Mouse (Mus musculus): ENCODE results near the gene Fancc.
"Not testable (repeated sequence)": the region's sequence is repeated elsewhere in the genome, so short reads cannot be mapped to it uniquely, and the experiment has no call there.

Fancc gene

DNA sequence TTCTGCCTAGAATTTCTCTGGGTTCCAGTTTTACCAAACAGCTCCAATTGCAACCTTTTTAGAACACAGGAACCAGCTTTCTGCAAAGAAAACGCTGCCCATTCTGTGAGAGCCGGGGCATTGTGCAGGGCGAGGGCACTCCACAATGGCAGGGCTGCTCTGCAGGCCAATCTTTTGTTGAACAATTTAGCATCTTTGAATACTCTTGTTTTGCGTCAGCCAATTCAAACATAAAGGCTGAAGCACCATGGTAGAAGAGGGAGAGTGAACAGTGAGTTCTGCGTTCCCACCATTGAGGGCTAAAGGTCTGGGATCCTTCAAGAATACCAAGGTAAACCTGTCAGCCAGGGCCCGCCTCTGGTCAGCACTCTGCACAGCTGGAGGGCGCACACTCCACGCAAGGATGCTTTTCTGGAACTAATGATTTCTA lies 17.9 kb upstream of the Fancc start:
- no peak for DNase-seq

DNA sequence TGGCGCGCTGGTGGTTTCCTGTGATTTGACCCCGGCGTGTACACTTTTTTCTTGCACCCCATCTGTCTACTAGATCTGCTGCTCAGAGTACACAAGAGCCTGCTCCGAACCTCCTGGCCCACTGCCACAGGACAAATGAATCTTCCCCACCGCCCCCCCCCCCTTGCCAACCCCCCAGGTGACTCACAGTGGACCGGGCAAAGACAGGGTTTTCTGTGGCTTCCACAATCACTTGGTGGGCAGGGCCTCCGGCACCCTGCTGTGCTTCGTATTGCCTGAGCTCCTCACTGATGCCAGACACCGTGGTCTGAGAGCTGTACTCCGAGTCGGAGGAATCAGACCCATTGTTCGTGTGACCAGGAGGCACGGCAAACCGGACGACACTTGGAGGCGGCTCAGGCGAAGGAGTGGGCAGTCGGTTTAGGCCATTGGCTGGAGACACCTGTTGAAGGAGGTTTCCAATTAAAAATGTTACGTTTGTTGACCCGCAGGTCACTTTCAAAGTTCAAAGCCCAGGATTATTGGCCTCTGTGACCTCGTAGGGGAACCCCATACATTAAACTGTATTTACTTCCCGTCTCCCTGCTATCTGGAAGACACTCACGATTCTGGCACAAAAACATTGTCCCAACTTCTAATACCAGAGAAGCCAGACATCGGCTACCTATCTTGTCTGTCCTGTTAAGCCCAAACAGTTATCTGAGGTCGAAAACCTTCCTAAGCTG lies 16.5 kb upstream of the Fancc start:
- DNase-seq = no peak

GRCm38 (mm10) chr13:63512411-63512810 lies 15.3 kb upstream of the Fancc start:
- DNase-seq = no peak

DNA sequence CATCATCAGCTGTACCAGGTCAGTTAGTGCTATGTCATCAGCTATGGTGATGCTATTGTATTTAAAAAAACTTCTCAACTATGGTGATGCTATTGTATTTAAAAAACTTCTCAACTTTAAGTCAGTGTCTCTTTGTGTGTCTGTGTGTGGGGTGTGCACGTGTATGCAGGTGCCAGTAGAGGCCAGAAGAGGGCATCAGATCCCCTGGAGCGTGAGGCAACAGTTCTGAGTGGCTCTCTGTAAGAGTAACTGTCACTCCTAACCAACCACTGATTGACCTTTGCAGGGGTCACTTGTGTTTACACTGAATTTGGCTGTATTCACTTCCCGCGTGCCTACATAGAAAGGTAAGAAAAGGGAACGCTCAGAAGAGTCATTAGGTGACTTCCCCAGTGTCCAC lies 10.7 kb upstream of the Fancc start:
- no peak for DNase-seq

GRCm38 (mm10) chr13:63507001-63507556 lies 10.0 kb upstream of the Fancc start:
- no peak for DNase-seq

GRCm38 (mm10) chr13:63506364-63506763 lies 9.3 kb upstream of the Fancc start:
- DNase-seq = no peak

GRCm38 (mm10) chr13:63502391-63502790 lies 5.3 kb upstream of the Fancc start:
- DNase-seq = no peak

- DNase-seq = no peak
Measured at GRCm38 (mm10) chr13:63499489-63499888, 2.4 kb upstream of the Fancc start.

DNA sequence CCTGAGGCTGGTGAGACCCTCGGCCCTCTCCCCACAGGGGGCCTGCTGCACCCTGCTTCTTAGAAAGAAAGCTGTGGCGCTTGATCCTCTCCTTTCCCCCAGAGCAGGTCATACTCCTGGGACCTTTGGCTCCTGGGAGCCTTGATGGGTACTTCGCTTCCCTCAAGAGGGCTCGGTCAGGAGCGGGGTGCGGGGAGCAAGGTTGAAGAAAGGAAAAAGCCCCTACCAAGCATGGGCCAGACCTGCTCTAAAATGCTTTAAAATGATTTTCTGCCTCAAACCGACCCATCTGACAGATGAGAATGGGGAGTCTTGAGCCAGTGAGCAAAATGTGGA lies 9.4 kb downstream of the Fancc start:
- no peak for DNase-seq

GRCm38 (mm10) chr13:63486791-63487706 lies 10.0 kb downstream of the Fancc start:
- no peak for DNase-seq

- no peak for DNase-seq
Measured at GRCm38 (mm10) chr13:63475356-63475755, 21.7 kb downstream of the Fancc start.

- DNase-seq = no peak
Measured at GRCm38 (mm10) chr13:63452898-63453297, 44.2 kb downstream of the Fancc start.

- no peak for DNase-seq
Measured at GRCm38 (mm10) chr13:63451140-63451539, 45.9 kb downstream of the Fancc start.

DNA sequence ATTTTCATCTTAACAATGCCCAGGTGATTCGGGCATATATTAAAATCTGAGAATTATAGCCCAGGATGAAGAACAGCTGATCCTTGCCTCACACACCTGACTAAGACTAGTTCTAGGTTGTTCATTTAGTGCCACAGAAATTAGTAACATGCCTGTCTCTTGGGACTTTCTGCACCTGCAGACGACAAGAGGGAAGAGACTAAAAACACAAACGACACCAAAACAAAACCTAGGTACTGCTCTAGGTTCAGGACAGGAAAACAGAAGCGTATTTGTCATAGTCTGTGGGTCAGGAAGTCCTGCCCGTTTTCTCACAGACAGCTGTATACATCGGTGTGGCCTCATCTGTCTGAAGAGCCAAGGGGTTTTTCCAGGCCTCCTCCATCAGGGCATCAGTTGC lies 51.7 kb downstream of the Fancc start:
- no peak for DNase-seq

DNA sequence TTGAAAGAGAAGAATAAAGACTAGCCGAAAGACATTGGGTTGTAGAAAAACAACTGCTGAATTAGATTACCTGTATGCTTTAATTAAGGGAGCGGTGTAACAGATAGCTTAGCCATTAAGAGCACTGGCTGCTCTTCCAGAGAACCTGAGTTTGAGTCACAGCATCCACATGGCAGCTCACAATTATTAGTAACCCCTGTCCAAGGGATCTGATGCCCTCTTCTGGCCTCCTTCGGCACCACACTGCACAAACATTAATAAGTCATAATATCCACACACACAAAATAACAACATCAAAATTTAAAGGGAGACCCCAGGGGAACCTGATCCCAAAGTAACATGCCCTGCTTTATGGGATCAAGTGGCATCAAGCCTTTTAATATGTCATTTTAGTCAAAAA lies 64.3 kb downstream of the Fancc start:
- no peak for DNase-seq

- DNase-seq = no peak
Measured at GRCm38 (mm10) chr13:63431857-63432191, 65.3 kb downstream of the Fancc start.

DNA sequence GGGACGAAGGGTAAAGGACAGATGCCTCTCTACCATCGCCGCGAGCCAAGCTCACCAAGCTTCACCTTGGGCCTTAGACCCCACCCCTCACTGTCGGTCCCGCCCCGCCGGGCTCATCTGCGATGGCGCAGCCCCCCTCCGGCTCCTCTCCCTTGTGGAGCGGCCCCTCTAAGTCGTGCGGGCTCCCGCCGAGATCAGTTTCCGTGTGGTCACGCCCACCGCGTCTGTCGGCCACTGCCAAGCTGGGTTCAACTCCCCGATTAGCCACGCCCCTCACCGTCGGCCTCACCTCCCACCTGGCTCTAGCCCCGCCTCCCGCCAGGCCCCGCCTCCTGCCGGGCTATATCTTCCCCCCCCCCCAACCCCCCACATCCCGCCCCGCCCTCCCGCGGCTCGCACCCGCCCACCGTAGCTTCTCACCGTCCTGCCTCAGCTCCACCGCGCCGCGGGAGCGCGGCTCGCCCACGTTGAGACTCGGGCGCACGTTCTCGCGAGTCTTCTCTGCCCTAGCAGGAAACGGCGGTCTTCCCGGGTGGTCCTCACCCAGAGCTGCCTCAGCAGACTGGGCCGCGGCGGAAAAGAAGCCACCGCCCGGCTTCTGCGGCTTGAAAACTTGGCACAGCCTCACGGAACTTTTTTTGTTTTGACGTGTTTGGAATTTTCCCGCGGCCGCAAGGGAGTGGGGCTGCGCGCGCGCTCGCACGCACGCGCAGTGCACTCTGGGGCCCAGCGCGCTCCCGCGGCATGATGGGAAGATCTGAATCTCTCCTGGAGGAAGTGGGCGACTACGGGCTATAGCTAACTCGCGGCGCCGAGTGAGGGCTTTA lies 65.8 kb downstream of the Fancc start:
- DNase-seq = peak; percentile 89 to 92

- no peak for DNase-seq
Measured at GRCm38 (mm10) chr13:63430681-63431029, 66.4 kb downstream of the Fancc start.

DNA sequence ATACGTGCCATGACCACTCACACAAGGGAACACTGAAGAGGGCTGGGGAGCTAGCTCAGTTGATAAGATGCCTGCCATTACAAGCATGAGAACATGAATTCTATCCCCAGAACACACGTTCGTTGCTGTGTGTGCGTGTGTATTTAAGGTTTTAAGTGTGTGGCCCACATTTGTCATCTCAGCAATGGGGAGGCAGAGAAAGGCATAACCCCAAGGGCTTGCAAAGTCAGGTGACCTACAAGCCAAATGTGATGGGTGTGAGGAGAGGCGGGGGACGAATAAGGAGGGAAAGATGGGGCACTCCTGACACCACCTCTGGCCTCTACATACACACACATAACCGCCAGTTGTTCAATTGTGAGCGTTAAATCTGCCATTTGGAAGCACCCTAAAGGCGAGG lies 66.9 kb downstream of the Fancc start:
- peak in 1 of 2 experiments; percentile 5 for DNase-seq

DNA sequence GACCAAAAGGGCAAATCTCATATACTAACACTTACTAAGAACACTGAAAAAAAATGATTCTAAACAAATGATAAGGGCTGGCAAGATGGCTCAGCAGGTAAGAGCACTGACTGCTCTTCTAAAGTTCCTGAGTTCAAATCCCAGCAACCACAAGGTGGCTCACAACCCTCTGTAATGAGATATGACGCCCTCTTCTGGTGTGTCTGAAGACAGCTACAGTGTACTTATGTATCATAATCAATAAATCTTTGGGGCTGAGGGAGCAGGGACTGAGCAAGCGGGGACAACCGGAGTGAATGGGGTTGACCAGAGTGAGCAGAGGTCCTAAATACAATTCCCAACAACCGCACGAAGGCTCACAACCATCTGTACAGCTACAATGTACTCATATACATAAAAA lies 68.9 kb downstream of the Fancc start:
- DNase-seq = not testable (repeated sequence)

- no peak for DNase-seq
Measured at GRCm38 (mm10) chr13:63423060-63423459, 74.0 kb downstream of the Fancc start.

GRCm38 (mm10) chr13:63421225-63421624 lies 75.9 kb downstream of the Fancc start:
- DNase-seq = no peak

DNA sequence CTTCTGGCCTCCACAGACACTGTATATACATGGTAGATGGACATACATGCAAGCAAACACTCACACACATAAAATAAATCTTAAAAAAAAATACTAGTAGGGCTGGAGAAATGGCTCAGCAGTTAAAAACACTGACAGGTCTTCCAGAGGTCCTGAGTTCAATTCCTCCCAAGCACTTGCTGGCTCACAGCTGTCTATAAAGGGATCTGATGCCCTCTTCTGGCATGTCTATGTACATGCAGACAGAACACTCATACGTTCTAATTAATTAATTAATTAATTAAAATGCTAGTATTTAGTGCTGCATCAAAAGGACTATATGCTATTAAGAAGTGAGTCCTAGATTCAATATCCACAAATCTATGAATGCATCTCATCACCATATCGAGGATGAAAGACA lies 78.9 kb downstream of the Fancc start:
- no peak for DNase-seq
